ENCODE assay signal across 17 mouse cellular contexts in genomic region chr11:49645677-49646076, GRCm38 (mm10). TPM values are rescaled to one million over a fixed set of nuclear protein-coding genes. Genes with fewer than 3 reads are reported as not detected.
"Had no signal": no experiment of that assay in that cellular context is flagged by ENCODE, and none has a peak within 500 bp of the region (broad histone marks: within the 10 kb centered on the region; RNA-seq: fewer than 3 reads in every experiment).

No protein-coding gene starts in this region.

- H3K9me3 ChIP-seq: intestine, embryonic 15.5 days; liver, embryonic 15.5 days had no signal

- DNase-seq: kidney, adult 18-20 months; liver; lung, adult 2 months; lung, postnatal 10 days; thymus, adult 2 months; thymus, postnatal 25 days had no signal

- H3K36me3 ChIP-seq: intestine, embryonic 15.5 days; liver, embryonic 15.5 days had no signal

- H3K27me3 ChIP-seq: intestine, embryonic 15.5 days; liver, embryonic 15.5 days had no signal

- H3K4me2 ChIP-seq: intestine, embryonic 15.5 days; liver, embryonic 15.5 days; midbrain, embryonic 11.5 days had no signal

- H3K4me3 ChIP-seq: intestine, embryonic 15.5 days; left cerebral cortex, adult 2 months; liver, embryonic 15.5 days; megakaryocyte, embryonic 14.5 days had no signal

- H3K4me1 ChIP-seq: intestine, embryonic 15.5 days had no signal

- ATAC-seq: intestine, embryonic 15.5 days had no signal

- H3K27ac ChIP-seq: intestine, embryonic 15.5 days; left cerebral cortex, adult 2 months; liver, embryonic 15.5 days; macrophage; stomach, postnatal 0 days had no signal

- H3K9ac ChIP-seq: intestine, embryonic 15.5 days; liver, embryonic 15.5 days had no signal

RNA-seq across cellular contexts. Expression of gene Scgb3a1, which starts 17.7 kb away (rescaled TPM):
- total RNA-seq: left cerebral cortex, adult 2 months; left cerebral cortex, postnatal 14 days; midbrain, postnatal 0 days; neutrophil, adult 5-6 weeks had no signal
- polyA plus RNA-seq: intestine, embryonic 15.5 days; limb, embryonic 11.5 days; macrophage; midbrain, embryonic 11.5 days had no signal

RNA-seq across cellular contexts. Expression of gene Flt4, which starts 36.6 kb away (rescaled TPM):
- total RNA-seq: neutrophil, adult 5-6 weeks had no signal
